Mouse (Mus musculus) embryonic facial prominence, embryonic 15.5 days (tissue): ENCODE measurements around the gene C1ql3. TPM values are rescaled to one million over a fixed set of nuclear protein-coding genes. Genes with fewer than 3 reads are reported as not detected.

Experiments used
- ATAC-seq: fragments of 200-750 bp; cut with Nextera tagmentation; 2 replicates; pipeline ENCODE4 v1.8.0; 2017; ENCODE audit warnings: low read depth, moderate TSS enrichment; ENCODE audit not compliant: insufficient number of reproducible peaks, low FRiP score, low TSS enrichment
- H3K27ac ChIP-seq: fragments of 300-500 bp; sonication (generic); replicated peaks from 2 replicates; pipeline ENCODE4 v1.5.1; 2015; ENCODE audit warnings: mild to moderate bottlenecking, inconsistent platforms
- H3K27me3 ChIP-seq: fragments of 300-500 bp; sonication (generic); 2 replicates; pipeline ENCODE4 v1.6.1; 2015; ENCODE audit warnings: inconsistent platforms
- H3K36me3 ChIP-seq: fragments of 300-500 bp; sonication (generic); 2 replicates; pipeline ENCODE4 v1.6.1; 2015; ENCODE audit warnings: mild to moderate bottlenecking, inconsistent platforms
- H3K4me1 ChIP-seq: fragments of 300-500 bp; sonication (generic); 2 replicates; pipeline ENCODE4 v1.6.1; 2015; ENCODE audit warnings: inconsistent platforms
- H3K4me2 ChIP-seq: fragments of 300-500 bp; sonication (generic); replicated peaks from 2 replicates; pipeline ENCODE4 v1.6.1; 2015; ENCODE audit warnings: mild to moderate bottlenecking, inconsistent platforms
- H3K4me3 ChIP-seq: fragments of 300-500 bp; sonication (generic); replicated peaks from 2 replicates; pipeline ENCODE4 v1.5.1; 2015; ENCODE audit warnings: mild to moderate bottlenecking, inconsistent platforms
- H3K9ac ChIP-seq: fragments of 300-500 bp; sonication (generic); 2 replicates; pipeline ENCODE4 v1.6.1; 2015; ENCODE audit warnings: inconsistent platforms
- H3K9me3 ChIP-seq: fragments of 300-500 bp; sonication (generic); replicated peaks from 2 replicates; pipeline ENCODE4 v1.6.1; 2016; ENCODE audit warnings: inconsistent platforms
- WGBS: fragments of 180-500 bp; shearing (Covaris S2); methylation state at CpG from one replicate; pipeline ENCODE4 v1.1.7; 2015; 5-methylcytosine and 5-hydroxymethylcytosine counted together
- polyA plus RNA-seq: library from polyadenylated mRNA; unstranded; fragments of >200 nt; fragmentation: Nextera tagmentation; extraction: Ambion mirVana; gene quantifications from 2 replicates; pipeline ENCODE4 v1.2.1, GENCODE M21; 2015

C1ql3 gene
- polyA plus RNA-seq, 1 experiment from 2014 or later: 2.1 TPM

GRCm38 (mm10) chr2:13009261-13009972, 2.2 kb downstream of the C1ql3 start:
- Histone ChIP-seq H3K4me2 (peak overlapping the region; percentile 99), H3K36me3 (no peaks in the 10 kb centered on the region), H3K4me3 (peak overlapping the region; percentile 54), H3K4me1 (peaks cover 25% of the 10 kb centered on the region), H3K9me3 (no peaks in the 10 kb centered on the region), H3K9ac (no peak overlapping the region), H3K27me3 (peaks cover 47% of the 10 kb centered on the region), H3K27ac (no peak overlapping the region)
- WGBS: 12% methylated on average over 18 of the region's 18 CpGs
- no peak for ATAC-seq

GRCm38 (mm10) chr2:13008433-13008832, 3.2 kb downstream of the C1ql3 start:
- Histone ChIP-seq H3K36me3 (no peaks in the 10 kb centered on the region), H3K27ac (no peak overlapping the region), H3K9ac (no peak overlapping the region), H3K4me3 (no peak overlapping the region), H3K27me3 (peaks cover 43% of the 10 kb centered on the region), H3K4me1 (peaks cover 25% of the 10 kb centered on the region), H3K9me3 (no peaks in the 10 kb centered on the region), H3K4me2 (no peak overlapping the region)
- 76% methylated on average over 1 of the region's 1 CpGs for WGBS
- no peak for ATAC-seq

- Histone ChIP-seq H3K4me1 (no peaks in the 10 kb centered on the region), H3K4me2 (no peak overlapping the region), H3K9me3 (no peaks in the 10 kb centered on the region), H3K4me3 (no peak overlapping the region), H3K9ac (no peak overlapping the region), H3K27ac (no peak overlapping the region), H3K36me3 (no peaks in the 10 kb centered on the region), H3K27me3 (no peaks in the 10 kb centered on the region)
- no peak for ATAC-seq
- 75% methylated on average over 2 of the region's 2 CpGs for WGBS
These were observed 11.6 kb downstream of the C1ql3 start for GRCm38 (mm10) chr2:13000026-13000425.

GRCm38 (mm10) chr2:12984901-12985732, 26.5 kb downstream of the C1ql3 start:
- no peaks in the 10 kb centered on the region for H3K27me3 ChIP-seq
- H3K4me2 ChIP-seq: no peak overlapping the region
- no peaks in the 10 kb centered on the region for H3K36me3 ChIP-seq
- H3K4me3 ChIP-seq: no peak overlapping the region
- no peaks in the 10 kb centered on the region for H3K4me1 ChIP-seq
- WGBS: 61% methylated on average over 4 of the region's 4 CpGs
- ATAC-seq: no peak
- H3K27ac ChIP-seq: no peak overlapping the region
- no peak overlapping the region for H3K9ac ChIP-seq
- H3K9me3 ChIP-seq: no peaks in the 10 kb centered on the region

- H3K4me2 ChIP-seq: no peak overlapping the region
- H3K27ac ChIP-seq: no peak overlapping the region
- H3K4me3 ChIP-seq: no peak overlapping the region
- H3K4me1 ChIP-seq: no peaks in the 10 kb centered on the region
- no peaks in the 10 kb centered on the region for H3K36me3 ChIP-seq
- WGBS: 58% methylated on average over 4 of the region's 4 CpGs
- ATAC-seq: no peak
- no peaks in the 10 kb centered on the region for H3K27me3 ChIP-seq
- H3K9me3 ChIP-seq: no peaks in the 10 kb centered on the region
- no peak overlapping the region for H3K9ac ChIP-seq
These were observed 32.8 kb downstream of the C1ql3 start for GRCm38 (mm10) chr2:12978771-12979170.

- H3K4me1 ChIP-seq: no peaks in the 10 kb centered on the region
- H3K36me3 ChIP-seq: no peaks in the 10 kb centered on the region
- no peak overlapping the region for H3K4me2 ChIP-seq
- no peak overlapping the region for H3K27ac ChIP-seq
- WGBS: 92% methylated on average over 7 of the region's 7 CpGs
- no peaks in the 10 kb centered on the region for H3K9me3 ChIP-seq
- no peaks in the 10 kb centered on the region for H3K27me3 ChIP-seq
- H3K4me3 ChIP-seq: no peak overlapping the region
- no peak overlapping the region for H3K9ac ChIP-seq
- no peak for ATAC-seq
These were observed 34.2 kb downstream of the C1ql3 start for GRCm38 (mm10) chr2:12977367-12977766.

GRCm38 (mm10) chr2:12973752-12974151, 37.9 kb downstream of the C1ql3 start:
- no peak for ATAC-seq
- H3K4me2 ChIP-seq: no peak overlapping the region
- H3K27ac ChIP-seq: no peak overlapping the region
- no peaks in the 10 kb centered on the region for H3K36me3 ChIP-seq
- 81% methylated on average over 2 of the region's 2 CpGs for whole genome bisulfite sequencing
- no peaks in the 10 kb centered on the region for H3K4me1 ChIP-seq
- H3K4me3 ChIP-seq: no peak overlapping the region
- no peaks in the 10 kb centered on the region for H3K27me3 ChIP-seq
- no peaks in the 10 kb centered on the region for H3K9me3 ChIP-seq
- H3K9ac ChIP-seq: no peak overlapping the region

GRCm38 (mm10) chr2:12970049-12970724, 41.4 kb downstream of the C1ql3 start:
- no peak overlapping the region for H3K4me3 ChIP-seq
- WGBS: 73% methylated on average over 12 of the region's 12 CpGs
- no peak overlapping the region for H3K9ac ChIP-seq
- no peaks in the 10 kb centered on the region for H3K36me3 ChIP-seq
- no peak for ATAC-seq
- no peaks in the 10 kb centered on the region for H3K9me3 ChIP-seq
- no peak overlapping the region for H3K27ac ChIP-seq
- no peak overlapping the region for H3K4me2 ChIP-seq
- H3K27me3 ChIP-seq: no peaks in the 10 kb centered on the region
- no peaks in the 10 kb centered on the region for H3K4me1 ChIP-seq

- Histone ChIP-seq H3K4me1 (no peaks in the 10 kb centered on the region), H3K9me3 (0 out of 2 replicates have a peak, but pooled peaks cover 4% of the 10 kb centered on the region), H3K36me3 (no peaks in the 10 kb centered on the region), H3K4me2 (no peak overlapping the region), H3K27me3 (no peaks in the 10 kb centered on the region), H3K27ac (no peak overlapping the region), H3K9ac (no peak overlapping the region), H3K4me3 (no peak overlapping the region)
- no peak for ATAC-seq
These were observed 54.7 kb downstream of the C1ql3 start for GRCm38 (mm10) chr2:12956703-12957424.
